Mouse (Mus musculus): ENCODE data around the gene Lyrm9. TPM values are rescaled to one million over a fixed set of nuclear protein-coding genes. Genes with fewer than 3 reads are reported as not detected.

The Lyrm9 gene
- polyA plus RNA-seq, 1 experiment from 2014 or later, result 14.6 TPM

Other genes starting within 250 kb of the Lyrm9 start
- gene Nlk, start 129.2 kb upstream of the Lyrm9 start, polyA plus RNA-seq (2015; fragmentation: Nextera tagmentation; extraction: Ambion mirVana), result 11.1 and 12.2 TPM in 2 replicates
- 41.0 and 45.2 TPM in 2 replicates for gene Ccnq, start 74.9 kb upstream of the Lyrm9 start, polyA plus RNA-seq (2015; fragmentation: Nextera tagmentation; extraction: Ambion mirVana)
- 1.1 and 1.3 TPM in 2 replicates for gene Nos2, start 94.2 kb downstream of the Lyrm9 start, polyA plus RNA-seq (2015; fragmentation: Nextera tagmentation; extraction: Ambion mirVana)
- 16.3 and 16.6 TPM in 2 replicates for gene Lgals9, start 158.4 kb downstream of the Lyrm9 start, polyA plus RNA-seq (2015; fragmentation: Nextera tagmentation; extraction: Ambion mirVana)